Mouse (Mus musculus): ENCODE data around the gene Trat1. TPM values are rescaled to one million over a fixed set of nuclear protein-coding genes. Genes with fewer than 3 reads are reported as not detected.

The Trat1 gene
- 175 and 176 TPM in 2 replicates for polyA plus RNA-seq (2015; fragmentation: Nextera tagmentation; extraction: Ambion mirVana)

GRCm38 (mm10) chr16:48771971-48772445 lies at the start of gene Trat1:
TSS of gene Trat1 (minus strand) at chr16:48772021.
- peak; percentile 58 for DNase-seq (ENCODE audit: low spot score)

- DNase-seq (ENCODE audit: low spot score), result no peak
These were observed 46.7 kb upstream of the Trat1 start for GRCm38 (mm10) chr16:48818524-48818923.

GRCm38 (mm10) chr16:48816695-48817094 lies 44.9 kb upstream of the Trat1 start, which contains the start of gene Retnlb:
TSS of gene Retnlb (plus strand) at chr16:48816856.
- no peak for DNase-seq (ENCODE audit: low spot score)

GRCm38 (mm10) chr16:48811881-48812436 lies 40.1 kb upstream of the Trat1 start:
- no peak for DNase-seq (ENCODE audit: low spot score)

- peak; percentile 69 for DNase-seq (ENCODE audit: low spot score)
These were observed 37.6 kb upstream of the Trat1 start for GRCm38 (mm10) chr16:48809374-48809773.

GRCm38 (mm10) chr16:48806521-48806920 lies 34.7 kb upstream of the Trat1 start:
- DNase-seq (ENCODE audit: low spot score), result peak; percentile 51

GRCm38 (mm10) chr16:48805412-48805811 lies 33.6 kb upstream of the Trat1 start:
- DNase-seq (ENCODE audit: low spot score), result no peak

- DNase-seq (ENCODE audit: low spot score), result peak; percentile 68
These were observed 29.1 kb upstream of the Trat1 start for GRCm38 (mm10) chr16:48800906-48801305.

GRCm38 (mm10) chr16:48799470-48799869 lies 27.6 kb upstream of the Trat1 start:
- no peak for DNase-seq (ENCODE audit: low spot score)

- no peak for DNase-seq (ENCODE audit: low spot score)
These were observed 26.5 kb upstream of the Trat1 start for GRCm38 (mm10) chr16:48798285-48798684.

GRCm38 (mm10) chr16:48788704-48789185 lies 16.9 kb upstream of the Trat1 start:
- peak; percentile 89 for DNase-seq (ENCODE audit: low spot score)

GRCm38 (mm10) chr16:48786258-48786657 lies 14.4 kb upstream of the Trat1 start:
- peak; percentile 73 for DNase-seq (ENCODE audit: low spot score)

GRCm38 (mm10) chr16:48777254-48777653 lies 5.4 kb upstream of the Trat1 start:
- peak; percentile 47 for DNase-seq (ENCODE audit: low spot score)

GRCm38 (mm10) chr16:48769183-48769582 lies 2.6 kb downstream of the Trat1 start:
- DNase-seq (ENCODE audit: low spot score), result no peak

GRCm38 (mm10) chr16:48760643-48761481 lies 11.0 kb downstream of the Trat1 start:
- DNase-seq (ENCODE audit: low spot score), result no peak

GRCm38 (mm10) chr16:48750145-48750827 lies 21.5 kb downstream of the Trat1 start:
- no peak for DNase-seq (ENCODE audit: low spot score)

- no peak for DNase-seq (ENCODE audit: low spot score)
These were observed 26.4 kb downstream of the Trat1 start for GRCm38 (mm10) chr16:48745418-48745817.

GRCm38 (mm10) chr16:48745011-48745410 lies 26.8 kb downstream of the Trat1 start:
- no peak for DNase-seq (ENCODE audit: low spot score)

GRCm38 (mm10) chr16:48741549-48741948 lies 30.3 kb downstream of the Trat1 start:
- no peak for DNase-seq (ENCODE audit: low spot score)

- DNase-seq (ENCODE audit: low spot score), result no peak
These were observed 31.8 kb downstream of the Trat1 start for GRCm38 (mm10) chr16:48739974-48740373.

- no peak for DNase-seq (ENCODE audit: low spot score)
These were observed 33.4 kb downstream of the Trat1 start for GRCm38 (mm10) chr16:48738429-48738828.

- no peak for DNase-seq (ENCODE audit: low spot score)
These were observed 34.9 kb downstream of the Trat1 start for GRCm38 (mm10) chr16:48736890-48737289.
